Mouse (Mus musculus) E14TG2a.4 (cell line): ENCODE measurements around the gene Slc25a39.

Source experiments
- CTCF ChIP-seq: conservative IDR thresholded peaks from 2 replicates; pipeline ENCODE4 v1.5.1; 2014; ENCODE audit warnings: low read length
- NANOG ChIP-seq: IDR thresholded peaks from 2 replicates; pipeline ENCODE4 v1.6.1; 2014; ENCODE audit warnings: borderline replicate concordance, low read length, mixed read lengths

DNA sequence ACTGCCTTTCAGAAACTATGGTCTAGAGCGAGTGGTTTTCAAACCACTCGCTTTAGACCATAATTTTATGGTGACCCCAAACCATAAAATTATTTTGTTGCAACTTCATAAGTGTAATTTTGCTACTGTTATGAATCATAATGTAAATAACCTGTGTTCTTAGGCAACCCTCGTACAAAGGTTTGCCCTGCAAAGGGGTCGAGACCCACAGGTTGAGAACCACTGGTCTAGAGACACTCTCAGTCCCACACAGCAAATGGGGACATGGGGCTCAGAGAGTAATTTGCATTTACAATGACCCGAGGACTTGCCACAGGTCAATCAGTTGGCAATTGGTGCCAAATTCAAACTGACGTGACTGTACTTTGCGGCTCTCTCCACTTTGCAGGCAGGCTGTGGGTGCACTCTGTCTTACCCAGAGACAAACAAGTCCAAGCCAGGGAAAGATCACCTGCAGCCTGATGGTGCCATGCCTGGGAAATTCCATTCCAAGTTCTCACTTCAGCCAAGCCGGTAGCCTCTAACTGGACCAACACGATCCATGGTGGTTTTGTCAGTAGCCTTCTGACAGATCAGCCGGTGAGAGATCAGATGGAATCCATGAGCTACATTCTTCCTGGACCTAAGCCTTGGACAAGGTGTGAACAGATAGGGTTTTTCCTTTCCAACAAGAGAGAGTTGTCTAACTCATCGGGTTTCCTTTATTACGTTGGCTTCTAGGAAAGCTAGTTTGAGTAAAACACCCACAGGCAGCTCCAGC is 35.6 kb downstream of the Slc25a39 start:
- TF ChIP-seq CTCF, result no peak
- TF ChIP-seq NANOG, result no peak
